Mouse (Mus musculus): ENCODE results near the gene Smyd1. TPM values are rescaled to one million over a fixed set of nuclear protein-coding genes. Genes with fewer than 3 reads are reported as not detected.

Smyd1 gene
- total and polyA plus RNA-seq, 3 experiments = 0.16 TPM; not detected in 2

DNA sequence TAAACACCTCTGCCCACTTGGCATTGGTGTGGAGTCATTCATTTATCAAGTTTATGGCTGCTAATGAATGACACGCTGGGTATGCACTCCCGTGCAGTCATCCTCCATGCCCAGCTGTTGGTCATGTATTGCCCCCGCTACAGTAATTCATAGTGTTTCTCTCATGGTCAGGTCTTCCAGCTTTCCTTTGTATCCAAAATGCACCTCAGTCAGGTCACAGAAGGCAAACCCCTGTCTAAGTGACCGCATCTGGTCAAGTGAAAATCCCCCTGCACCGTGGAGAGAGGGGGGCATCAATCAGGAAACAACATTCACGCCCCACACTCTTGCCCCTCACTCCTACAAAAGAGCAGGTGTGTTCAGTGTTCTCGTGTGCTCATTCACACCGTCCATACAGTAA, 117.9 kb downstream of the Smyd1 start:
- no peak for DNase-seq (ENCODE audit: low spot score)
- no peak for TF ChIP-seq CTCF (IDR thresholded peaks at IDR 0.05; ENCODE audit: low read depth, low read length)
- Histone ChIP-seq H3K36me3 (replicated peaks) (no peaks in the 10 kb centered on the region), H3K4me1 (ENCODE audit: insufficient read depth, low read depth, low read length) (no peaks in the 10 kb centered on the region), H3K9me3 (replicated peaks) (no peaks in the 10 kb centered on the region), H3K4me3 (ENCODE audit: low read depth, low read length) (no peak overlapping the region), H3K27me3 (ENCODE audit: insufficient read depth, low read length) (peaks cover 24% of the 10 kb centered on the region)
- no peak for ATAC-seq (ENCODE audit: extremely low read depth, insufficient number of reproducible peaks, low FRiP score, poor library complexity, severe bottlenecking)

GRCm38 (mm10) chr6:71203674-71204073, 118.4 kb downstream of the Smyd1 start:
- ATAC-seq (ENCODE audit: extremely low read depth, insufficient number of reproducible peaks, low FRiP score, poor library complexity, severe bottlenecking) (no peak), DNase-seq (ENCODE audit: low spot score) (no peak)
- H3K27me3 ChIP-seq (ENCODE audit: insufficient read depth, low read length) = peaks cover 24% of the 10 kb centered on the region

GRCm38 (mm10) chr6:71201925-71202324, 120.1 kb downstream of the Smyd1 start:
- DNase-seq (ENCODE audit: low spot score) (no peak), ATAC-seq (ENCODE audit: extremely low read depth, insufficient number of reproducible peaks, low FRiP score, poor library complexity, severe bottlenecking) (no peak)
- Histone ChIP-seq H3K4me3 (ENCODE audit: low read depth, low read length) (no peak overlapping the region), H3K27me3 (ENCODE audit: insufficient read depth, low read length) (peaks cover 27% of the 10 kb centered on the region), H3K9me3 (replicated peaks) (no peaks in the 10 kb centered on the region), H3K36me3 (replicated peaks) (no peaks in the 10 kb centered on the region), H3K4me1 (ENCODE audit: insufficient read depth, low read depth, low read length) (no peaks in the 10 kb centered on the region)
- TF ChIP-seq POLR2AphosphoS5 (IDR thresholded peaks at IDR 0.05; ENCODE audit: insufficient replicate concordance, low read depth, low read length) (no peak), GATA1 (IDR thresholded peaks at IDR 0.05; ENCODE audit: borderline replicate concordance, low read length) (no peak), TAL1 (conservative IDR thresholded peaks at IDR 0.05; ENCODE audit: low read depth, low read length) (no peak), CTCF (IDR thresholded peaks at IDR 0.05; ENCODE audit: low read depth, low read length) (no peak), GATA2 (IDR thresholded peaks at IDR 0.05; ENCODE audit: borderline replicate concordance, low read depth, low read length) (no peak)

More at GRCm38 (mm10) chr6:71203674-71204073, 118.4 kb downstream of the Smyd1 start:
- Histone ChIP-seq H3K4me3 (ENCODE audit: low read depth, low read length) (no peak overlapping the region), H3K9me3 (replicated peaks) (no peaks in the 10 kb centered on the region), H3K4me1 (ENCODE audit: insufficient read depth, low read depth, low read length) (no peaks in the 10 kb centered on the region), H3K36me3 (replicated peaks) (no peaks in the 10 kb centered on the region)
- TF ChIP-seq GATA1 (IDR thresholded peaks at IDR 0.05; ENCODE audit: borderline replicate concordance, low read length) (no peak), CTCF (IDR thresholded peaks at IDR 0.05; ENCODE audit: low read depth, low read length) (no peak), POLR2AphosphoS5 (IDR thresholded peaks at IDR 0.05; ENCODE audit: insufficient replicate concordance, low read depth, low read length) (no peak), GATA2 (IDR thresholded peaks at IDR 0.05; ENCODE audit: borderline replicate concordance, low read depth, low read length) (no peak), TAL1 (conservative IDR thresholded peaks at IDR 0.05; ENCODE audit: low read depth, low read length) (no peak)

DNA sequence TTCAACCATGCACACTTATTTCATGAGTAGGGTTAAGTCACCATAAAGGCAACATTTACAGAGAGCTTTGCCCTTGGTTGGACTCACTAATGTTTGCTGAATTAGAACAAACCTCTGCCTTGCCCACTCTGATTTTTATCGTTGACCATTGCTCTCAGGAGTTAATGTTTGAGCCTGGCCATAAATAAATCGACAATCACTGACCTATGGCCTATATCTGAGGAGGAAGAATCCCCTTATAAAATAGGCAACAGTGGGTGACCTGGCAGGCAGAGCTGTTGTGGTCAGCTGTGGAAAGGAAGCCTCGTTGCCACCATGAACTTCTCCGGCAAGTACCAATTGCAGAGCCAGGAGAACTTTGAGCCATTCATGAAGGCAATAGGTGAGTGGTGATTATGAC, 122.4 kb downstream of the Smyd1 start, which contains the start of gene Fabp1:
TSS of gene Fabp1 (plus strand) at position 216 of the 400 bp plus-strand sequence.
- H3K27me3 ChIP-seq (ENCODE audit: insufficient read depth, low read length) = peaks cover 25% of the 10 kb centered on the region
- H3K4me3 ChIP-seq (ENCODE audit: low read depth, low read length) = no peak within 1 kb of the TSS
- DNase-seq (ENCODE audit: low spot score) = no peak
- H3K36me3 ChIP-seq (replicated peaks) = no peaks in the 10 kb centered on the region
- H3K9me3 ChIP-seq (replicated peaks) = no peaks in the 10 kb centered on the region
- no peaks in the 10 kb centered on the region for H3K4me1 ChIP-seq (ENCODE audit: insufficient read depth, low read depth, low read length)
- ATAC-seq (ENCODE audit: extremely low read depth, insufficient number of reproducible peaks, low FRiP score, poor library complexity, severe bottlenecking) = no peak
- TF ChIP-seq TAL1 (conservative IDR thresholded peaks at IDR 0.05; ENCODE audit: low read depth, low read length) = no peak

DNA sequence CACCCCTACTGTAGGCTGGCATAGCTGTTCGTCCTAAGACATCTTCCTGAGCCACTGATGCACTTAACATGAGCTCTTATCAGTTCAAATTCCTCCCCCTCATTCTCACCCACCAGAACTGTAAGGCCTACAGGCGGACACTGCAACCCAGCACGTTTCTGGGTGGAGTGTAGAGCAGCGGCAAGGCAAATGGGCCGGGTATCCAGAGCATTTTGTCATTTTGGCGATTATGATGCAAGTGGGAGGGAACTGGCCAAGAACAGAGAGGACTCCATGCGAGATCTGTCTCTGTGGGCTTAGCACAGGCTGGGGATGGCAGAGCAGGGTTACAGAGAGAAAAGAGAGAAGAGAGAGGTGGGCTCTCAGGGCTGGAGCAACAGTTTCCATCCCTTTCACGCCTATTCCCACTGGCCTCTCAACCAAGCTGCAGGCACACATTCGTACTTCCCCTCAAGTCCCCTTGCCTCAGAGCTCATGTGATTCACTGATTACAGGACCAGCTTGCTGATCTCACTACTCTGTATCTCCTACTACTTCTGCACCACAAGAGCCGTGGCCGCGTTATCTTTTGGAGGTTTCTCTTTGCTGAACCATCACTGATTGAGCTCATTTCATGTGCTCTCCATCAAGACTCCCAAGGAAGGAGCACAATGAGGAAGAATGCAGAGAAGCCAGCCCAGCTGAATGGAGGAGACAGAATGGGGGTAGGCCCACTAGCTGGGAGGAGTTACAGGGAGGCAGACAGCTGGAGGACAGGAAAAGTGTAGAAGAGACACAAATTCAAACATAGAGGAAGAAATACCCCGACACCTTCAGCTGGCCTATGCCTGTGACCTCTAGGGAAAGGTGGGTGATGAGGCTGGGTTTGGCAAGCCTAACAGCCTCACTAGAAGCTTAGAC, 124.1 kb downstream of the Smyd1 start:
- DNase-seq (ENCODE audit: low spot score) (no peak), ATAC-seq (ENCODE audit: extremely low read depth, insufficient number of reproducible peaks, low FRiP score, poor library complexity, severe bottlenecking) (no peak)

GRCm38 (mm10) chr6:71196107-71196506, 125.9 kb downstream of the Smyd1 start:
- Histone ChIP-seq H3K27me3 (ENCODE audit: insufficient read depth, low read length) (peaks cover 13% of the 10 kb centered on the region), H3K4me3 (ENCODE audit: low read depth, low read length) (no peak overlapping the region), H3K9me3 (replicated peaks) (no peaks in the 10 kb centered on the region), H3K36me3 (replicated peaks) (no peaks in the 10 kb centered on the region), H3K4me1 (ENCODE audit: insufficient read depth, low read depth, low read length) (no peaks in the 10 kb centered on the region)
- TF ChIP-seq POLR2AphosphoS5 (IDR thresholded peaks at IDR 0.05; ENCODE audit: insufficient replicate concordance, low read depth, low read length) = no peak
- no peak for TF ChIP-seq TAL1 (conservative IDR thresholded peaks at IDR 0.05; ENCODE audit: low read depth, low read length)
- no peak for TF ChIP-seq CTCF (IDR thresholded peaks at IDR 0.05; ENCODE audit: low read depth, low read length)
- no peak for TF ChIP-seq GATA1 (IDR thresholded peaks at IDR 0.05; ENCODE audit: borderline replicate concordance, low read length)
- no peak for ATAC-seq (ENCODE audit: extremely low read depth, insufficient number of reproducible peaks, low FRiP score, poor library complexity, severe bottlenecking)
- no peak for DNase-seq (ENCODE audit: low spot score)

More for the DNA sequence above, 124.1 kb downstream of the Smyd1 start:
- Histone ChIP-seq H3K4me1 (ENCODE audit: insufficient read depth, low read depth, low read length) (no peaks in the 10 kb centered on the region), H3K27me3 (ENCODE audit: insufficient read depth, low read length) (peaks cover 20% of the 10 kb centered on the region), H3K9me3 (replicated peaks) (no peaks in the 10 kb centered on the region), H3K4me3 (ENCODE audit: low read depth, low read length) (no peak overlapping the region), H3K36me3 (replicated peaks) (no peaks in the 10 kb centered on the region)
- TF ChIP-seq GATA1 (IDR thresholded peaks at IDR 0.05; ENCODE audit: borderline replicate concordance, low read length) (no peak), TAL1 (conservative IDR thresholded peaks at IDR 0.05; ENCODE audit: low read depth, low read length) (no peak), POLR2AphosphoS5 (IDR thresholded peaks at IDR 0.05; ENCODE audit: insufficient replicate concordance, low read depth, low read length) (no peak), CTCF (IDR thresholded peaks at IDR 0.05; ENCODE audit: low read depth, low read length) (no peak), GATA2 (IDR thresholded peaks at IDR 0.05; ENCODE audit: borderline replicate concordance, low read depth, low read length) (no peak)

Measured in G1E (cell line).